Mouse (Mus musculus) thymus, postnatal 4 days (tissue): ENCODE measurements around the gene Cmah.

Experiments used
- DNase-seq: peaks from one replicate; pipeline ENCODE4 v3.0.0; 2021

Cmah gene

GRCm38 (mm10) chr13:24519976-24520647 lies 192.9 kb downstream of the Cmah start:
- no peak for DNase-seq

- DNase-seq: no peak
These were observed 193.6 kb downstream of the Cmah start for GRCm38 (mm10) chr13:24520796-24521195.

DNA sequence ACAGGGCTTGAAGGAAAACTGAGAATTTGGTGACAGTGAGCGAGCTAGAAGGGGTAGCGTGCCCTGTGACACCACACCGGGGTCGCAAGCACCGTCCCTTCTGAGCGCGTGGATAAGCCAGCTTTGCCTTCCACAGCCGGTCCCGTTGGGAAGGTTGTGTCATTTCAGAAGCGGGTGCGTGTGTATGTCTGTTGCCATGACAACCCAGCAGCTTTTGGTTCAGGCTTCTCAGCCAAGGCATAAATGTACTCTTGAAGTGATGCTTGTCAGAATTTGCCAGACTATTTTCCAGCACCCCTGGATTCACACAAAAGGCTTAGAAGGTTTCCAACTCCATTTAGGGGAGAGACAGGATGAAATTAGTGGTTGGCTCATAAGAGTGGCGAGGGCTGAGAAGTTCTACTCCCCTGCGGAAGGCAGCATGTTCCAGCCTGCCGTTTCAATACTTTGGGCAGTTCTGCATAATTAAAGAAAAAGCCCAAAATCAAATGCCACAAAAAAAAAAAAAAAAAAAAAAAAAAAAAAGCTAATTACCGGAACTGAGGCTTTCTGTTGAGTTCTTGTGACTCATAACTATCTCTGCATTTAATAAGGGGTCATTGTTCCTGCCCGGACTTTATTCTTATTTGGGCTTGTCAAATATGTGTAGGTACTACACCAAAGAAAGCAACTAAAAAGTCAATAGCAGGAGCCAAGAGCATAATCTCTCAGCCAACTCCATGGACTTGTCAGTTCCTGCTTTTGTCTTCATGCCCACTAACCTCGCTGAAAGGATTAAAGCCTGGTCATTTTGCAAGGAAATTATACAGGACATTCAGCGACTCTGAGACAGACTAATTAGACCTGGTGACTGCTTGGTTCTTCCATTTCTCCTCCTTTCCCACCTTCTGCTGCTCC lies 194.5 kb downstream of the Cmah start:
- no peak for DNase-seq

- no peak for DNase-seq
These were observed 195.2 kb downstream of the Cmah start for GRCm38 (mm10) chr13:24522343-24522837.

- no peak for DNase-seq
These were observed 196.5 kb downstream of the Cmah start for GRCm38 (mm10) chr13:24523587-24524221.

DNA sequence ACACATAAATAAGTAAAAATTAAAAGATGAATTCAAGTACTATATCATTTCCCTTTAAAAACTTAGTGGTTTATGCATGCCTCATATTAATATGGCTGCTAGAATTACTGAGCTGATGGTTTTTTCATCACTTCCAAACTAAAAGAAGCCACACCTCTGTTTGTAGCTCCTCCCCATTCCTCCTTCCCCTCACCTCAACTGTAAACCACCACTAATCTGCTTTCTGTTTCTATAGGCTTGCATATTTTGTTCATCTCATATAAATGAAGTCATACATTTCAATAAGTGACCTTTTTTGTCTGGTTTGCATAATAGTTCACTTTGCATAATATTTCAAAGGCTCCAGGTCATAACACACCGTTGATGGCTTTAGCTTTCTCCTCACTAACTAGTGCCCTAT lies 197.3 kb downstream of the Cmah start:
- no peak for DNase-seq

DNA sequence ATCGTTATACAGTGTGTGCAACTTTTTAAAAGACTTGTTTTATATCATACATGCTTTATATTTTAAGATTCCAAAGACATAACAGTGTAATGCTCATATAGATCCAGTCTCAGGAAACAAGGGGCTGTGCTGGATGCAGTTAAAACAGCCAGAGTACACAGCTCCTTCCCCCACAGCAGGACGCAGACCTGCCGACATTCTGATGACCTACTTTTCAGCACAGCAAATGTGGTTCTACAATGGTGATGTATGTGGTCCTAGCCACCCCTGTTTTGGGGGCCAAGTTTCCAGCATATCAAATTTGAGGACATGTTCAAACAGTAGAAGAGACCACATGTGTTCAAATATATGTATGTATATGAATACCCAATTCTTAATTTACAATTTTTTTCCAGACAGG lies 198.3 kb downstream of the Cmah start:
- no peak for DNase-seq

DNA sequence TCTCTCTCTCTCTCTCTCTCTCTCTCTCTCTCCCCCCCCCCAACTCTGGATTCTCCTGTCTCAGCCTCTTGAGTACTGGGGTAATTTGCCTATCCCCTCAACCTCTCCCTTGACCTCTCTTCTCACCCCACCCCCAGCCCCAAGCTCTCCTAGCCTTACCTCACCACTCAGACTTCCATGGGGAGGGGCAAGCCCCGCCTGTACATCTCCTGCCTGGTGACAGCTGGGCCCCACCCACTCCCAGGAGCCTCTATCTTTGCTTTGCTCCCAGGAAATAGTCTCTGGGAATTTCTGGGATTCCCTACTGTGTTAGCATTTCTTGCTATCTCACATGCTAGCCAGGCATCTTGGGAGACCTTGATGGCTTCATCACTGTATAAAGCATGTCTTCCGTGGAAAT lies 199.7 kb downstream of the Cmah start:
- no peak for DNase-seq
